Mouse (Mus musculus) liver, postnatal 0 days (tissue): ENCODE measurements around the gene Zfhx3. TPM values are rescaled to one million over a fixed set of nuclear protein-coding genes. Genes with fewer than 3 reads are reported as not detected.

Experiments used
- ATAC-seq: fragments of 200-750 bp; cut with Nextera tagmentation; 2 replicates; pipeline ENCODE4 v1.8.0; 2017; ENCODE audit warnings: mild to moderate bottlenecking, moderate library complexity
- DNase-seq: peaks from one replicate; pipeline ENCODE4 v3.0.0-alpha.2; 2016
- H3K27ac ChIP-seq: fragments of 300-500 bp; sonication (generic); 2 replicates; pipeline ENCODE4 v1.5.1; 2014; ENCODE audit warnings: antibody characterized with exemption, moderate library complexity, mild to moderate bottlenecking, low read depth
- H3K27me3 ChIP-seq: fragments of 300-500 bp; sonication (generic); 2 replicates; pipeline ENCODE4 v1.6.1; 2014; ENCODE audit warnings: low read length, control low read depth, mixed read lengths; ENCODE audit not compliant: insufficient read depth
- H3K36me3 ChIP-seq: fragments of 300-500 bp; sonication (generic); replicated peaks from 2 replicates; pipeline ENCODE4 v1.6.1; 2014; ENCODE audit warnings: mild to moderate bottlenecking, control low read depth, low read length, moderate library complexity, mixed read lengths; ENCODE audit not compliant: insufficient read depth
- H3K4me1 ChIP-seq: fragments of 300-500 bp; sonication (generic); 2 replicates; pipeline ENCODE4 v1.6.1; 2014; ENCODE audit warnings: antibody characterized with exemption, mild to moderate bottlenecking, control low read depth; ENCODE audit not compliant: insufficient read depth
- H3K4me2 ChIP-seq: fragments of 300-500 bp; sonication (generic); 2 replicates; pipeline ENCODE4 v1.6.1; 2014; ENCODE audit warnings: low read depth, mild to moderate bottlenecking, low read length, moderate library complexity, mixed read lengths
- H3K4me3 ChIP-seq: fragments of 300-500 bp; sonication (generic); 2 replicates; pipeline ENCODE4 v1.5.1; 2014; ENCODE audit warnings: low read depth, low read length
- H3K9ac ChIP-seq: fragments of 300-500 bp; sonication (generic); replicated peaks from 2 replicates; pipeline ENCODE4 v1.6.1; 2014; ENCODE audit warnings: mild to moderate bottlenecking, moderate library complexity
- H3K9me3 ChIP-seq: fragments of 300-500 bp; sonication (generic); 2 replicates; pipeline ENCODE4 v1.6.1; 2016; ENCODE audit warnings: mild to moderate bottlenecking, control low read depth, low read length, mixed read lengths
- CTCF ChIP-seq: sonication (generic); IDR thresholded peaks from 2 replicates; pipeline ENCODE4 v1.5.1; 2016; ENCODE audit warnings: antibody characterized with exemption, low read depth
- EP300 ChIP-seq: IDR thresholded peaks from 2 replicates; pipeline ENCODE4 v1.6.1; 2016; ENCODE audit warnings: antibody characterized with exemption, low read depth, mild to moderate bottlenecking
- WGBS: fragments of 180-500 bp; shearing (Covaris S2); extraction: QIAGEN DNeasy Blood & Tissue Kit; methylation state at CpG from one replicate; pipeline ENCODE4 v1.1.7; 2014; ENCODE audit not compliant: insufficient replicate concordance; 5-methylcytosine and 5-hydroxymethylcytosine counted together
- polyA plus RNA-seq: library from polyadenylated mRNA; unstranded; fragments of >200 nt; fragmentation: Nextera tagmentation; extraction: Ambion mirVana; gene quantifications from 2 replicates; pipeline ENCODE4 v1.2.1, GENCODE M21; 2015

Zfhx3 gene
- polyA plus RNA-seq, 1 experiment from 2014 or later = 1.2 TPM

DNA sequence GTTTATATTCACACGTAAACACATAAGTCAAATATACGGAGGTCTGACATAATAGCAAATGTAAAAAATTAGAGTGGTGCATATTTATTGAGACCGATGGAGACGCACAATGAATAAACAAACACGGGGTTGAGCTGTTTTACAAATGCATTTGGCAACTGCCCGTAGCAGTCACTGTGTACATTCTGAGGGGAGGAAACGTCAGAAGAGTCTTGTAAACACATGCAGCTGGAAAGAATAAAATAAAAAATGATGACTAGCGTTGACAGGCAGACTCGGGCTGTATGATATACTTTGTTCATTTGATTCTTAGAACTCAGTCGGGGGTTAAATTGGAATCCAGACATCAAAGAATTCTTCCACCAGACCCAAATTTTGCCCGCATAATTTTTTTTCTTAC is 18.0 kb downstream of the Zfhx3 start:
- Histone ChIP-seq H3K27me3 (no peaks in the 10 kb centered on the region), H3K9ac (no peak overlapping the region), H3K36me3 (no peaks in the 10 kb centered on the region), H3K9me3 (no peaks in the 10 kb centered on the region), H3K27ac (no peak overlapping the region), H3K4me3 (no peak overlapping the region), H3K4me2 (no peak overlapping the region), H3K4me1 (no peaks in the 10 kb centered on the region)
- ATAC-seq (no peak), DNase-seq (no peak)
- 72% methylated on average over 11 of the region's 11 CpGs for WGBS
- TF ChIP-seq CTCF (no peak), EP300 (no peak)

GRCm38 (mm10) chr8:107960878-107961277 is 18.4 kb downstream of the Zfhx3 start:
- no peak overlapping the region for H3K4me2 ChIP-seq
- no peak overlapping the region for H3K27ac ChIP-seq
- DNase-seq (no peak), ATAC-seq (no peak)
- no peak overlapping the region for H3K9ac ChIP-seq
- no peaks in the 10 kb centered on the region for H3K9me3 ChIP-seq
- H3K4me1 ChIP-seq = no peaks in the 10 kb centered on the region
- no peaks in the 10 kb centered on the region for H3K27me3 ChIP-seq
- no peaks in the 10 kb centered on the region for H3K36me3 ChIP-seq
- H3K4me3 ChIP-seq = no peak overlapping the region
- WGBS = 71% methylated on average over 8 of the region's 8 CpGs
- TF ChIP-seq EP300 = no peak
- TF ChIP-seq CTCF = no peak

DNA sequence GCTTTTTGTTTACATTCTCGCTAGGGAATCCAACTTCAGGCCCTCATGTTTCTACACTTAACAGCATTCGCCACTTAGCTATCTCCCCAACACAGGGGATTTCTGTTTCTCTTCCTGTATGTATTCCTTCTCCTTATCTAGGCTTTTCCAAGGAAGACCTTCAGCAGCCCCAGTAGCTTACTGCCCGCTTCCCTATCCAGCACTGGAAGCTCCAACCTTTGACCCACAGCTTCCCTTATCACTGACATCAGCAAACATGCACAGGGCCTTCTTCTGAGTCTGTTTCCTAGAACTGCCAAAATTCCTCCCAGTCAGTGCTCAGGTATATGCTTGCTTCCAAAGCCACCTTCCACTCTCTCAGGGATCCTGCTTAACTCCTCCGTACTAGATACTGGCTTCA is 29.8 kb downstream of the Zfhx3 start:
- Histone ChIP-seq H3K27me3 (no peaks in the 10 kb centered on the region), H3K4me3 (no peak overlapping the region), H3K27ac (no peak overlapping the region), H3K4me2 (no peak overlapping the region), H3K36me3 (no peaks in the 10 kb centered on the region), H3K9me3 (no peaks in the 10 kb centered on the region), H3K9ac (no peak overlapping the region), H3K4me1 (no peaks in the 10 kb centered on the region)
- TF ChIP-seq CTCF (no peak), EP300 (no peak)
- no peak for DNase-seq
- no peak; the same call in 1 of the 2 replicates for ATAC-seq
- WGBS = 45% methylated on average over 4 of the region's 4 CpGs

- H3K4me3 ChIP-seq = no peak overlapping the region
- H3K9ac ChIP-seq = no peak overlapping the region
- H3K4me2 ChIP-seq = no peak overlapping the region
- DNase-seq (no peak), ATAC-seq (no peak)
- no peaks in the 10 kb centered on the region for H3K4me1 ChIP-seq
- H3K36me3 ChIP-seq = no peaks in the 10 kb centered on the region
- TF ChIP-seq CTCF = no peak
- TF ChIP-seq EP300 = no peak
- H3K27ac ChIP-seq = no peak overlapping the region
- WGBS = 75% methylated on average over 13 of the region's 13 CpGs
- no peaks in the 10 kb centered on the region for H3K27me3 ChIP-seq
- no peaks in the 10 kb centered on the region for H3K9me3 ChIP-seq
Observed at GRCm38 (mm10) chr8:107974451-107974850, 32.0 kb downstream of the Zfhx3 start.

- no peak overlapping the region for H3K4me3 ChIP-seq
- H3K4me2 ChIP-seq = no peak overlapping the region
- H3K9ac ChIP-seq = no peak overlapping the region
- H3K4me1 ChIP-seq = no peaks in the 10 kb centered on the region
- DNase-seq = no peak
- H3K9me3 ChIP-seq = no peaks in the 10 kb centered on the region
- TF ChIP-seq CTCF = no peak
- no peak for TF ChIP-seq EP300
- no peaks in the 10 kb centered on the region for H3K27me3 ChIP-seq
- H3K36me3 ChIP-seq = no peaks in the 10 kb centered on the region
- H3K27ac ChIP-seq = no peak overlapping the region
- no peak for ATAC-seq
- WGBS = 78% methylated on average over 1 of the region's 1 CpGs
Observed at GRCm38 (mm10) chr8:107978247-107978646, 35.8 kb downstream of the Zfhx3 start.

- no peak overlapping the region for H3K27ac ChIP-seq
- 37% methylated on average over 10 of the region's 10 CpGs for whole genome bisulfite sequencing
- ATAC-seq (no peak), DNase-seq (no peak)
- H3K9me3 ChIP-seq = no peaks in the 10 kb centered on the region
- H3K4me3 ChIP-seq = no peak overlapping the region
- no peaks in the 10 kb centered on the region for H3K36me3 ChIP-seq
- H3K4me2 ChIP-seq = no peak overlapping the region
- TF ChIP-seq CTCF (no peak), EP300 (no peak)
- no peaks in the 10 kb centered on the region for H3K4me1 ChIP-seq
- H3K27me3 ChIP-seq = no peaks in the 10 kb centered on the region
- H3K9ac ChIP-seq = no peak overlapping the region
Observed at GRCm38 (mm10) chr8:107980618-107981017, 38.2 kb downstream of the Zfhx3 start.

DNA sequence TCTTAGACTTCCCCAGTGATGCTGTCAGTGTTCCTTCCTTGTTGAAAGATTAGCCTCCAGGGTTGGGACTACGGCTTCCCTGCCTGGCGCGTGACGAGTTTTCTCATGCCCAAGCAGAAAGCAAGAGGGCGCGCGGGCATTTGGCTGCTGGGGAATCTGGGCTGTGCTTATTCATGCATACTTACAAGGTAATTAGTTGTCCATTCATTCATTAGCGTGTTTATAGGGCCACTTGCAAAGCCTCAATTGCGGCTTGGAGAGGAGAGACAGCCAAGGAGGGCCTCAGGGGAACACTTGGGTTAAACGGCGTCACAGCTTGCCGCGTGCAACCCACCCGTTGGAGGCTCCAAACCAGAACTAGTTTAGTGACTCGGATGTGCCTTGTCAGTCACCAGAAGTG is 44.2 kb downstream of the Zfhx3 start:
- no peak overlapping the region for H3K27ac ChIP-seq
- no peak overlapping the region for H3K4me3 ChIP-seq
- H3K36me3 ChIP-seq = no peaks in the 10 kb centered on the region
- ATAC-seq = no peak
- no peaks in the 10 kb centered on the region for H3K27me3 ChIP-seq
- 82% methylated on average over 15 of the region's 15 CpGs for WGBS
- H3K9me3 ChIP-seq = no peaks in the 10 kb centered on the region
- DNase-seq = no peak
- TF ChIP-seq EP300 = no peak
- no peak for TF ChIP-seq CTCF
- no peak overlapping the region for H3K9ac ChIP-seq
- no peak overlapping the region for H3K4me2 ChIP-seq
- no peaks in the 10 kb centered on the region for H3K4me1 ChIP-seq
